Mouse (Mus musculus) left cerebral cortex, adult 8-10 months (tissue): ENCODE measurements at regions not wholly inside any gene's neighbourhood (a gene's known extent, or its start where the extent isn't known, plus 50 kb on each side); places are given as distances from the start of the nearest gene placed in this dataset.

Source experiments
- DNase-seq, 2 experiments: peaks; one replicate each; pipeline ENCODE4 v3.0.0; 2022; ENCODE audit warnings: low spot score in 2 of 2

DNA sequence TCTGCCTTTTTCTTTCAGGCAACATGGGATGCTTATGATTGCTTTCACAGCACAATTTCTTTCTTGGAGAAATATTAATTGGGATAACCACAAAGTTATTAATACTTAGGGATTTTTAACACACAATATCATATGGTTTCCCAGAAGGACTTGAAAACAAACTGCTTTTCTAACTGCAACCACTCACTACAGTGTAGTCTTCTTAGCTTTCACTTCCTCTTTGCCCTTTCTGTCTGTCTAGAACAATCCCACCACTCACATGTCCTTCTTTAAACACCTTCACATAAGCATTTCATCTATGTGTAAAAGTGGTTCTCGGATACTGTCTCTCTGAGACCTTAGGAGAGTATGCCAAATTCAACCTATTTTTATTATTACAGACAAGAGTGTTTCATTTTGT, 204.3 kb downstream of the C1d start:
- DNase-seq: no peak

- no peak for DNase-seq
These were observed 207.5 kb downstream of the C1d start for GRCm38 (mm10) chr11:17464875-17465274.

- no peak for DNase-seq
These were observed 211.2 kb downstream of the C1d start for GRCm38 (mm10) chr11:17468431-17469165.

DNA sequence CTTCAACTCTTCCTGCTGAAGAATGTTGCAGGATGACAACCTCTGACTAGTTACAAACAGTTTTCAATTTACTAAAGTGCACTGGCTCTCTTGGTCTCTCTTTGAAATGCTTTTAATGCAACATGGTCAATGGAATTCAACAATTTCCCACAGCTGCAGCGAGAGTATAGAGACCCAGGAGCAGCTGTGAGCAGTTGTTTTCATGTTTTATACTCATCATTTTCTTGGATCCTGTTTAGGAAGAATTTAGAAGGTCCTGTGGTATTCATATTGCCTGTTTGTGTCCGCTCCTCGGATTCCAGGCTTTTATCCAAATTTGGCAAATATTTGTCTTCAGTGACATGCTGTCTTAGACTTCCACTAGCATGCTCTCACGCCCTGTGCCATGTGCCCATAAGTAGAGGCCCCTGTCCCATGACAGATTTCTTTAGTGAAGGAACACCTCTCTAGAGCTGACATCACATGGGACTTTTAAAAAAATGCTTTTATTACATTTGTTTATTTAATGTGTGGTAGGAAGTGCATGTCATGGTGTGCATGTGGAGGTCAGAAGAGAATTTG, 224.1 kb downstream of the C1d start:
- DNase-seq: no peak

DNA sequence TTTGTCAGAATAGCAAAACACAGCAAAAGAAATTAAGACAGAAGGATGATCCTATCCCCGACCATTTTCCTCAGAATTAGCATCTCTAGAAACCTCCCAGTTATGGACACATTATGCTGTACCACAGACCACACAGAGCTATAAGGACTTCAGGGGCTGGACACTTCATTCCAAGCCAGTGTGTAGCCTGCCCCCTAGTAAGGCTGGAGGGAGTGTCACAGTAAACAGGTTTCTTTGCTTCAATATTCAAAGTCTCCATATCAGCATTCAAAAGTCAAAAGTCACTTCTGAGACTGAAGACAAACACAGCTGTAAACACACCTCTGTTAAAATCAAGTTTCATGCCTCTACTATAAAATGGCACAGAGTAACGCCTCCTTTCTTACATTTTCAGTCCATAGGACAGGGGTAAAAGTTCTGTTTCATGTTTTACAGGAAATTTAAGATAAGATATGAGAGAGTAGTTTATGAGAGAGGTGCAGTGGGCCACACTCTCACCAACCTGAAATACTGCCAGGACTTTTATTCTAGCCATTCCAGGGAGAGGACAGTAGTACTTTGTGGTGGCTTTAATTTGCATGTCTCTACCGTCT, 226.6 kb downstream of the C1d start:
- no peak for DNase-seq

GRCm38 (mm10) chr11:17501120-17502043, 244.0 kb downstream of the C1d start:
- no peak for DNase-seq

DNA sequence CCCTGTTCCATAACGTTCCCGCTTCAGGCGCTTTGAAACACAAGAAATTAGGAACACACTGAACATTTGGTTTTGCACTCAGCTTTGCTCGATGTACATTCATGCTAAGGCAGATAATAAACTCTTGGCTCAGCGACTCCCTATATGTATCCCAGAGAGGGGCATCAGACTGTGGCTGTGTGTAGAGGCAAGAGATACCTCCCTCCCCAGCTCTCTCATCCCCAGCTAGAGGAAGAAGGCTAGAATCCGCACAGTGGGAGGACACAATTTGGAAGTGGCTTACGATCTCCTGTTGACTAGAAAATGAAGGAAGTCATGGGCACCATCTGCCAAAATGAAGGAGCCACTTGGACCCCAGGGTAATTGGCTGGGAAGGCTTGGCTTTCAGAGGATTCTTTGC, 244.7 kb downstream of the C1d start:
- no peak for DNase-seq

DNA sequence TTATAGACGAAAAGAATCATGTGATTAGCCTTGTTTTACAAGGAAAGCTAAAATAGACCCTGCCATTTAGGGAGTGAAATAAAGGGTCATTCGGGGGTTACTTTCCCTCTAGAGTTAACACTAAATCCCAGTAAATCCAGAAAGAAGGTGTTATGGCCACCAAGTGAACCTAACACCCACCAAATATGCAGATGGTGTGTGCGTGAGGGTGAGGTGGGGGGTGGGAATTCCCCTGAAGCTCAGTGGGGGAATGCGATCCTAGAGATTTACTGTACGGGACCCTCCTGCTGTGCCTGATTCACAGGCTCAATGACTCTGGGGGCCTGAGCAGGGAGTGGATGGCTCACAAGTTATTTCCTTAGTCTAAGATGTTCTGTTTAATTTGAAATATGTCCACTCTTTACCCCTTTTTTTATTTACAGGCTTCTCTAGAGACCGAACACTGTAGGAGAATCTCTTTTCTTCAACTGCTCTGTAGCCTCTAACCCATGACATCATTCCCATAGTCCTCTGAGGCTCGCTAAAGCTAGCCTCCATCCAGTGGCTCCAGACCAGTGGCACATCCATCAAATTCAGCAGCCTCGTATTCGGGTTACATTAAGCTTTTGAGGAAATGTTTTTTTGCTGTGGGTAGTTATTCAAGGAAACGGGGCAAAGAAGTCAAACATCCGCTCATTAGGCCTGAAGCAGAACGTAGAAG, 265.0 kb downstream of the C1d start:
- no peak for DNase-seq

DNA sequence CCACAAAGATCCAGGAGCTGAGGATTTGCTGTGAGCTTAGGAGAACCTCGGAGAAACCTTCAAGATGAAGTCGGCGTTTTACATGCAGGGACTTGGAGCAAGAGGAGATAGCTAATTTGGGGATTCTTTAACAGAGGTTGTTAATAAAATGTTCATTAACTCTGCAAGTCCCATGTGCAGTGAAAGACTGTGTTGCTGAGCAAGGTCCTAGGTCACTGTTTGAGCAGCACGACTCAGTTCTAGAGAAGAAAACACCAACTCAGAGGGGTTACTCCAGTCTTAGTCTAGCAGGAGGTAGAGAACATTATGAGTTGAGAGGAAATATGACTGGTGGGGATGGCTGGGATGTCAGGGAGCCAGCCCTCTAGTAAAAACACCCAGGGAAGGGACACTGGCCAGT, 265.9 kb downstream of the C1d start:
- no peak for DNase-seq

DNA sequence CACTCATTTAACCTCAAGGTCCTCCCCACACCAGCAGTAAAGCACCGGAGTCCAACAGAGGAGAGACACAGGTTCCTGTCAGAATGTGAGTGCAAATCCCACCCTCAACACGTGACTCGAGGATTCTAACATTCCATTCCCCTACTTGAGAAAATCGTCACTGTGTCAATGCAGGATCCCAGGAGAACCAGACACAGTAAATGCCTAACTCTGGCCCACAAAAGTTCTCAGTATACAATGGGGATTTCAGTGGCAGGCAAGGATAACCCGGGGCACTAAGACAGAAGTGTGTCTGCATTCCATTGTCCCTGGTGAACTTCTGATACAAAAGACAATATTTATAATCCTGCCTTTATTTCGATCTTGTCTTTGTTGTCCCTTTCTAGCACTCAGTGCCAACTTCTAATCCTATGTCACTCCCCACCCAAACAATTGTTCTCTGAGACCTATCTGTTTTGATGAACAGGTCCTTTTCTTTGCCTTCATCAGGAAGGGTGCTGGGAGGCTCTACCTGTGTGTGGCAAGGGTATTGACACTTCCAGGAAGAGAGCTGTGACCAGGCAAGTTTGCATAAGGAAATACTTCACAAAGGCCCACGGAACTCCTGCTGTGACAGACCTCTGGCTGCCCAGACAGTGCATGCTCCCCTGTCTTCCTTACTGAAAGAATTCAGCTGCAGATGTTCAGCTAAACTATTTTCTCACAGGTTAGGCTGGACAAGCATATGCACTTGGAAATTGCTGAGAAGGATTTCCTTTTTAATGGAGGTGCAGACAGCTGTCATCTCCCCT, 267.8 kb downstream of the C1d start:
- DNase-seq: no peak

DNA sequence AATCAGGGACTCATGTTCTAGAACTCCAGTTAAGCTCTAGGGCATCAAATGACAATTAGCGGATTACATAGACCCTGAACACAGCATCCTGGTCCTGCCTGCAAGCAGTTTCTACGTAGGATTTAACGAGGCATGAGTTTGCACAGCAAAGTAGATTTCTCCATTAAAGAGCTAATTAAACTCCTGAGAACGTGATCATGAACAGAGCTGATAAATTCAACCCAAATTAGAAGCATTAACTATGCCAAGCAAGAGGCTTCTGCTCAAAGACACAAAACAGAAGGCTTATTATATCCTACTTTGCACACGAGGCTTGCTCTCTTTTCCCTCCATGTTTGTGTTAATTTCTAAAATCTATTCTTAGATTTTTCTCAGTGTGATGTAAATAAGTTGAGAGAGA, 269.1 kb downstream of the C1d start:
- DNase-seq: no peak

GRCm38 (mm10) chr11:17528609-17529008, 271.2 kb downstream of the C1d start:
- DNase-seq: no peak

DNA sequence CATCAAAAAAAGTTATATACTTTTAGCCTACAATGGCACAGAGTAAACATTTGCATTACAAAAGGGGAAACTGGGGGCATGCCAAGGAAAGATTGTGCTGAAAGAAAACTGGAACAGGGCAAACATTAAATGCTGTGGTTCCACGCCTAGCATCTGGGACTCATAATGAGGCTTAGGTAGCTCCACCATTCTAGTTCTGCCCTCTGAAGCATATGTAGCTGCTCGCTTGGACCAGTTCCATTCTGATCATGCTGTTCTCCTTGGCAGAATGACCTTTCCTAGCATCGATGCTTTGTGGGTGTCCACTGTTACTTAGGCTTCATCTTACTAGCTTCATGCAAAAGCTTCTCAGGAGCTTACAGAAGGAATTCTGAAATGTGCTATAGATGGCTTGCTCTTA, 276.3 kb downstream of the C1d start:
- DNase-seq: no peak

- DNase-seq: no peak
These were observed 288.9 kb downstream of the C1d start for GRCm38 (mm10) chr11:17546286-17546685.

DNA sequence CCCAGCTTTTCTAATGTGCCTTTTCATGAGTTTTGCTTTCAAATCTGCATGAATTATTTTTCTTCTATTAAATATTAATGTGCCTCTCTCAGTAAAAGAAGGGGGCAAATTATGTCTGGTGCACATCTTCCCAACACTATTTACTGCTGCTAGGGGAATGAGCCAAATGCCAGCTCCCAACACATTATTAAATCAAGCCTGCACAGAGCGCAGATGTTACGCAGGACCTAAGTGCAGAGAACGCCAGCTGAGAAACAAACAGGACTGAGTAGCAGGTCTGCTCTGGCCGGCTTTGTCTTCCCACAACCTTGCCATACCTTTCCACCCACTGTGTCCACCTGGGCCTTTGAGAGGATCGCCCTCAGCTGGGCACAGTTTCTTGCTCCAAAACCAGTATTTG, 291.8 kb downstream of the C1d start:
- DNase-seq: no peak

DNA sequence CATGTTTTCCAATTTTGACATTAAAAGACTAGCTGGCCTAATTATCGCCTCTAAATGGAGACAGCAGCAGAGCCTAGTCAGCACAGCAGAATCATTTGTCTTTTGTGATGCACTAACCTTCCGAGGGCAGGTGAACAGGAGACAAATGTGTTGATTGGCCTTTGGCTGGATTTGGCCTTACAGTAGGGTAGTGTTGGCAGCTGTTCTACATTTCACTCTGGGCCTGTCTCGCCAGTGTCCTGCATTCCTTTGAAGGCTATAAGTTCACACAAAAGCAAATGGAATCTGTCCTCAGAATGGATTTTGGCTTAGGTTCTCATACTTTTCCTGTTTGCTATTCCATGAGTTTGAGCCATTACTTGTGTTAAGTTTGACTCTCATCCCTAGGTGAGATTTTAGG, 297.9 kb downstream of the C1d start:
- no peak for DNase-seq

DNA sequence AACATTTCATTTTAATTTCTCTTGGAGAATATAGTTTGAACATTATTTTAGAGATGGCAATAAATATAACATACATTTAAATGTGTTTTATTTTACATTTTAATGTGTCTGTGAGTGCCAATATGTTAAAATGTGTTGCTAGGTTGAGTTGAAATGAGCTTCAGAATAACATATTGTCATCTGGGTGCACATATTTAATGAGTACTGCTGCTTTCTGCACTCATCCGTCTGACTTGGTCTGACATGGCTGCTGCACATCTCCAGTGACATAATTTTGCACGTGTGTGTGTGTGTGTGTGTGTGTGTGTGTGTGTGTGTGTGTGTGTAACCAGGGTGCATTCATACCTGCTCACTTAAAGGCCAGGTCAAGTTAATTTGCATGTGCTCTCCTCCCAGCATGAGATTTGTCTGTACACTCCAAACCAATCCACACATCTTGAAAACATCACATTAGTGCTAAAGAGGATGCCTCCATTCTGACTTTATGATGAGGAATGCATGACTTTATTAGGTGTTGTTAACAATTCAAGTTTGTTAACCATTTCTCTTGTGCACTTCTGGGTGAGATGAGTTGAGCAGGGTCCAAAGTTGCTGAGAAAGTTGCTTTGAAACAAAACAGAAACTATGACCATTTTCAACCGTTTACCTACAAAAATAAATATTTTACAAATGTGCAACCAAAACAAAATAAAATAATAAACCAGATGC, 334.6 kb downstream of the C1d start:
- no peak for DNase-seq

DNA sequence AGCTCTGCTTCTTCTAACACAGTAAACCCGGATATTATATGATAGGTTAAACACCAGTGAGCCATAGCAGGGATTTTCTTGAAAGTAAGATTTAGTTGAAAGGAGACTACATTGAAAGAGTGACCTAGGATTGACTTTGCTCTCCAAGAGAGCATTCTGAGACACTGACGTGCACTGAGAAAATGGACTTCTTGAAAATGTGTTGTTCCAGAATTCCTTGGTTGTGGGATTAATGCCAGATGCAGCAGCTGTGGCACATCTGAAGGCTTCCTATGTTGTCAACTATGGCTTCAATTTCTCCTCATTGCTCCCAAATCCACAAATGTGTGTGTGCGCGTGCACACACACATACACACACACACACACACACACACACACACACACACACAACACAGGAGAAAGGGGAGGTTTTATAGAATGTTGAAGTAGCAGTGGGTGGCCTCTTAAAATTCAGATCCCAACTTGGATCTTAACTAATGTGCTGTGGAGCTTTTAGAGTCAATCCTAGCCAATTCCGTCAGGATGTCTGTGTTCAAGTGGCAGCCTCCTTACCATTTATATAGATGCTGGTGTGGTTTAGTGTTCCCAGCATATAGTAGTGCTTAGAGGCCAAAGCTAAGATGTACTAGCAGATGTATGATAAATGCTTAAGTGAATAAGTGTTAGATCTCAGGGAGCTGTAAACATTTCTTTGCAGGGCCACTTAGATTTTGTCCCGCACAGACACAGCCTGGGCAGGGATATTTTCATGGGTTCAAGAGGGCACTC, 346.5 kb downstream of the C1d start:
- DNase-seq: no peak
